Mouse (Mus musculus) stomach, embryonic 16.5 days (tissue): ENCODE results near the gene Ergic1. TPM values are rescaled to one million over a fixed set of nuclear protein-coding genes. Genes with fewer than 3 reads are reported as not detected.

Experiments
- ATAC-seq: fragments of 200-750 bp; cut with Nextera tagmentation; 2 replicates; pipeline ENCODE4 v1.8.0; 2017; ENCODE audit warnings: moderate number of reproducible peaks, moderate TSS enrichment; ENCODE audit not compliant: insufficient read depth, low FRiP score
- H3K27ac ChIP-seq: fragments of 300-500 bp; sonication (generic); 2 replicates; pipeline ENCODE4 v1.5.1; 2014; ENCODE audit warnings: low read length
- H3K27me3 ChIP-seq: fragments of 300-500 bp; sonication (generic); 2 replicates; pipeline ENCODE4 v1.6.1; 2014; ENCODE audit warnings: low read length, control low read depth, mixed read lengths; ENCODE audit not compliant: control insufficient read depth, insufficient read depth
- H3K36me3 ChIP-seq: fragments of 300-500 bp; sonication (generic); 2 replicates; pipeline ENCODE4 v1.6.1; 2014; ENCODE audit warnings: low read length; ENCODE audit not compliant: control insufficient read depth, insufficient read depth
- H3K4me1 ChIP-seq: fragments of 300-500 bp; sonication (generic); 2 replicates; pipeline ENCODE4 v1.6.1; 2014; ENCODE audit warnings: low read length, control low read depth, mixed read lengths; ENCODE audit not compliant: control insufficient read depth, insufficient read depth
- H3K4me2 ChIP-seq: fragments of 300-500 bp; sonication (generic); 2 replicates; pipeline ENCODE4 v1.6.1; 2014; ENCODE audit warnings: low read depth, low read length, mixed read lengths
- H3K4me3 ChIP-seq: fragments of 300-500 bp; sonication (generic); replicated peaks from 2 replicates; pipeline ENCODE4 v1.5.1; 2014; ENCODE audit warnings: mild to moderate bottlenecking, low read length
- H3K9ac ChIP-seq: fragments of 300-500 bp; sonication (generic); 2 replicates; pipeline ENCODE4 v1.6.1; 2014; ENCODE audit warnings: low read length
- H3K9me3 ChIP-seq: fragments of 300-500 bp; sonication (generic); replicated peaks from 2 replicates; pipeline ENCODE4 v1.6.1; 2016; ENCODE audit warnings: low read length, control low read depth; ENCODE audit not compliant: control insufficient read depth
- WGBS: fragments of 180-500 bp; shearing (Covaris S2); extraction: QIAGEN DNeasy Blood & Tissue Kit; methylation state at CpG from one replicate; pipeline ENCODE4 v1.1.7; 2014; 5-methylcytosine and 5-hydroxymethylcytosine counted together
- polyA plus RNA-seq: library from polyadenylated mRNA; unstranded; fragments of >200 nt; fragmentation: Nextera tagmentation; extraction: Ambion mirVana; gene quantifications from 2 replicates; pipeline ENCODE4 v1.2.1, GENCODE M21; 2015

The Ergic1 gene
- polyA plus RNA-seq, 1 experiment from 2014 or later: 111 TPM

DNA sequence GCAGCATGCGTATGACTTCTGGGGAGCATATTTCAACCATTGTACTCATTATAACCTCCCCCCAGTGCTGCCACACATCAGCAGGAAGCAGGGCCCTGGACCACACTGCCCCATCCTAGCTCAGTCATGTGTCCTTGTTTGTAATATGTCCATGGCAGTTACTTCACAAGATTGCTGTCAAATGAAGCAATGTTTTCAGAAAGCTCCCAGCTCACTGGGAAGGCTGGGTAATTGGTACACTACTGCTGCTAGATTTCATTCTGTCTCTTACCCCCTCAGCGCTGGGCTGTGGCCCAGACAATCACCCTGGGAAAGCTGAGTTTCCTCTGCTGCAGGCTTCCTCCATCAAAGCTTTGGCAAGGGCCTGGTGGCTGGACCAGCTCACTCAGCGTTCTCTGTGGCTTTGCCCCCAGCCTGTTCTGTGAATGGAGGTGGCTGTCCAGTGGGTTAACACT is 79.0 kb downstream of the Ergic1 start:
- WGBS: 93% methylated on average over 3 of the region's 3 CpGs
- no peak for ATAC-seq
- Histone ChIP-seq H3K9ac (no peak overlapping the region), H3K4me1 (no peaks in the 10 kb centered on the region), H3K36me3 (peaks cover 28% of the 10 kb centered on the region), H3K27me3 (no peaks in the 10 kb centered on the region), H3K27ac (no peak overlapping the region), H3K4me3 (no peak overlapping the region), H3K9me3 (no peaks in the 10 kb centered on the region), H3K4me2 (no peak overlapping the region)

DNA sequence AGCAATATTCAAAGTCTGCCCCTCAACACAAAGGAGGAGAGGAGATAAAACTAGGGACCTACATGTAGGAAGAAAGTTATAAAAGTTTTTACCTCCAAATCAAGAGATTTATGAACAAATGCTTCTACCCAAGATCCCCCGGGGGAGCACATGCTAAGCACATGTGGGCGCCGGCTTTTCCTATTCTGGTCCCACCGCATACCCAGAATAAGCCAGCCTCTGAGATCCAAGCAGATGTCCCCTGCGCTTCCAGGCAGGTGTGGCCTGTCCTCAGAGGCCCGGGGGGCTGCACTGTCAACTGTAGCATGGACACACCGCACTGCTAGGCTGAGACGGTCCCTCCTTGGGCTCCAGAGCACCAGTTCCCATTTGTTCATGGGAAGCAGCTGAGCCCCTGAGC is 82.2 kb downstream of the Ergic1 start:
- no peak overlapping the region for H3K27ac ChIP-seq
- WGBS: 97% methylated on average over 8 of the region's 8 CpGs
- H3K36me3 ChIP-seq: peaks cover 22% of the 10 kb centered on the region
- no peaks in the 10 kb centered on the region for H3K4me1 ChIP-seq
- no peak overlapping the region for H3K9ac ChIP-seq
- H3K4me3 ChIP-seq: no peak overlapping the region
- no peaks in the 10 kb centered on the region for H3K9me3 ChIP-seq
- H3K4me2 ChIP-seq: no peak overlapping the region
- H3K27me3 ChIP-seq: no peaks in the 10 kb centered on the region
- ATAC-seq: no peak

DNA sequence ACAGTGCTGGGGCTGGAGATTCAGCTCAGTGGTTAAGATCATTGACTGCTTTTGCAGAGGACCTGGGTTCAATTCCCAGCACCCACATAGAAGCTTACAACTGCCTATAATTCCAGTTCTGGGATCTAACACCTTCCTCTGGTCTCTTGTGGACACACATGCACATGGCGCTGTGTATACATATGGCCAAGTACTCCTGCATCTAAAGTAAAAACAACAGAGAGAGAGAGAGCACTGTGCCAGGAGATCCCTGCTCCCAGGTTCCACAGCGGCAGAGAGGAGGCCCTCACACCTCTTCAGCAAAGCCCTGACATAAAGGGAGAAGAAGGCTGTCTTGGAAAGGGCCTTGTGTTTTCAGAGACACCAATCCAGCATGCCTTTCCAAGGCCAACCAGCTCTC is 82.7 kb downstream of the Ergic1 start:
- no peak for ATAC-seq
- H3K27ac ChIP-seq: no peak overlapping the region
- peaks cover 22% of the 10 kb centered on the region for H3K36me3 ChIP-seq
- 94% methylated on average over 2 of the region's 2 CpGs for WGBS
- H3K4me3 ChIP-seq: no peak overlapping the region
- H3K27me3 ChIP-seq: no peaks in the 10 kb centered on the region
- no peak overlapping the region for H3K4me2 ChIP-seq
- no peaks in the 10 kb centered on the region for H3K9me3 ChIP-seq
- H3K9ac ChIP-seq: no peak overlapping the region
- H3K4me1 ChIP-seq: no peaks in the 10 kb centered on the region

DNA sequence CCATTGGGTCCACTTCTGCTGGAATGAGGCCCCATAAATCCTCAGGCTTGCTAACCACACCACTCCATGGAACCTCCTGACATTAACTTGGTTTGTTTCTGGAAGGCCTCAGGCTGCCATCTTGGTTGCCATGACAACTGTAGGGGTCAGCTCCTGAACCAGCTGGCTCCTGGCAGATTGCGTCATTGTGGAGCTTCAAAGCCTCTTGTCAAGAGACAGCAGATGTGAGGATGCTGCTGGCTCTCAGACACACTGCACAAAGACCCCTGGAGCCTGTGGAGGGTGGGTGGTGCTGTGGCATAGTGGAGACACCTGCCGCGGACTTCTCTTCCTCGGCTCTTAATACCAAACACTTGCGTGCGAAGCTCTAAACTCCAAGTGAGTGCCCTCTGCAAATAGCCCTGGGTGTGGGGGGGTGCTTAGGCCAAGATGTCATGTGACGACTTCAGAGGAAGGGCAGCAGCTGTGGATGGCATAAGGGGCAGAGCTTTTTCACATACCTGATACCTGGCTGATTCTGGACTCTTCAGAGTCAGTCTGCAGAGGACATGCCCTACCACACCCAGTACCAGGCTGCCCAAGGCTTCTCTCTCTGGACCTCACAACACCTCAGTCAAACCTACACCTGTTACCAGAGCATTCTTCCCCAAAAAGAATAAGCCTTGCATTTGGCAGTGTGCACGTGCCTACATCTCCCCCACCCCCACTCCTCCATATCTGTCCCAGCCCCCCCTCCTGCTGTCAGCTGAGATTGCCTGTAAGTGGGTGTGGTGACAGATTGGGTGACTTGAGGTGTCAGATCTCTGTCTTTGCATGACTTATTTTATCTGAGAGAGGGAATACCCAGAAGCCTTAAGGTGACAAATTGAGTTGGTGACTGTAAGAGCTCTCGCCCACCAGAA is 83.5 kb downstream of the Ergic1 start:
- Histone ChIP-seq H3K4me1 (no peaks in the 10 kb centered on the region), H3K4me3 (no peak overlapping the region), H3K27ac (no peak overlapping the region), H3K9me3 (no peaks in the 10 kb centered on the region), H3K4me2 (no peak overlapping the region), H3K27me3 (no peaks in the 10 kb centered on the region), H3K36me3 (peaks cover 22% of the 10 kb centered on the region), H3K9ac (no peak overlapping the region)
- ATAC-seq: no peak
- WGBS: 80% methylated on average over 9 of the region's 9 CpGs

DNA sequence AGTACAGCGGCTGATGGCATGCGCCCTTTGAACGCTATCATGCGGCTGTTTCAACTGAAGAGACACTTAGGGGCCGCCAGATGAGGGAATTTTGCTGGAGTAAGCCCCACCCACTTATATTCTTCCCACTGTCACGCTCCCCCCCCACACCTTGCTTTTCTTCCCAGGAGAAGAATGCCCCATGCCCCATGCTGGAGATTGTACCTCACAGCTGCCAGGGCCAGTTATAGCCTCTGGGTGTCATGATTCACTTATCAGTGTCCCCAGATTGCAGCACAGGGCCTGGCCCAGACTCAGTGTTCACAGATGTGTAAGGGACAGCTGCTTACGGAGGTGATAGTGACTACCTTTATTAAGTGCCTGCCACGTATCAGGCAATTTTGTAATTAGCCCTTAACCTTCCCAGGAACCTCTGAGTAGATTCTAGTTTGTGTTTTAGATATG is 84.1 kb downstream of the Ergic1 start:
- no peak overlapping the region for H3K9ac ChIP-seq
- no peaks in the 10 kb centered on the region for H3K9me3 ChIP-seq
- H3K27ac ChIP-seq: no peak overlapping the region
- no peak overlapping the region for H3K4me2 ChIP-seq
- peaks cover 18% of the 10 kb centered on the region for H3K36me3 ChIP-seq
- ATAC-seq: no peak
- no peak overlapping the region for H3K4me3 ChIP-seq
- 90% methylated on average over 8 of the region's 8 CpGs for WGBS
- no peaks in the 10 kb centered on the region for H3K27me3 ChIP-seq
- H3K4me1 ChIP-seq: no peaks in the 10 kb centered on the region

DNA sequence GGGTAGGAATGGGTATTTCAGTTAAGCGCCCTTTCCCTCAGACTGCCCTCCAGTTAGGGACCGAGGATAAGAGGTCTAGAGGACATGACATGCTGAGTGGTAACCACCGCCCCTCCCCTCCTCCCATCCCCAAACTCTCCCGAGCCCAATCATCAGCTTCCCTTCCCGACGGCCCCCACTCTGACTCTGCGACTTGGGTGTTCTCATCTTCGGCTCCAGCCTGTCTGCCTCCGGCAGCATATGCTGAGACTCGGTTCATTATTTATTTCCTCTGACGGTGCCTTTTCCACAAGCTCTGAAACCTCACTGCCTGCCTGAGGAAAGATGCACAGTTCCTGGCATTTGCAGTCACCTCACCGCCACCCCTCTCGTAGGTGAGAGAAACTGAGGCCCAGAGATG is 86.0 kb downstream of the Ergic1 start:
- ATAC-seq: peak; percentile 18; the same call in 1 of the 2 replicates
- H3K4me1 ChIP-seq: no peaks in the 10 kb centered on the region
- peak overlapping the region; percentile 25; the same call in 1 of the 2 replicates for H3K27ac ChIP-seq
- no peaks in the 10 kb centered on the region for H3K9me3 ChIP-seq
- H3K36me3 ChIP-seq: peaks cover 8% of the 10 kb centered on the region; the same call in 1 of the 2 replicates
- no peaks in the 10 kb centered on the region for H3K27me3 ChIP-seq
- 57% methylated on average over 13 of the region's 13 CpGs for WGBS
- H3K4me3 ChIP-seq: no peak overlapping the region
- no peak overlapping the region for H3K9ac ChIP-seq
- no peak overlapping the region for H3K4me2 ChIP-seq

DNA sequence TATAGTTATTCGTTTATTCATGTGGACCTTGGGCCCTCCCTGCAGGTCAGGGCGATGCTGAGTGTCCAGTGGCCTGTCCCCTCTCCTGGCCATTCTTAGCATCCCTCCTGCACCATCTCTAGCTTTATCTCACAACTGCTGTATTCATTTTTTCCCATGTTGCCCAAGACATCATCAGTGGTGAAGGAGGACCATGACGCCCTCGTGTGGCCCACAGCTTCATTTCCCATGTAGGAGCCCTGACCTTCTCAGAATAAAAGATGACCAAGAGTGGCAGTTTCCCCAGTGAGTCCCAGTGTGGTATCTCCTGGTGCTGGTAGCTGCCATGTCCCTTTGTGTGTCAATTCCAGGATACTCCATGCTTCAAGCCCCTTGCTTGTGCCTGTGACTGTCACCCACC is 88.3 kb downstream of the Ergic1 start:
- 87% methylated on average over 4 of the region's 4 CpGs for WGBS
- no peaks in the 10 kb centered on the region for H3K9me3 ChIP-seq
- H3K4me1 ChIP-seq: no peaks in the 10 kb centered on the region
- H3K9ac ChIP-seq: no peak overlapping the region
- H3K27ac ChIP-seq: no peak overlapping the region
- H3K4me2 ChIP-seq: no peak overlapping the region
- no peak overlapping the region for H3K4me3 ChIP-seq
- no peaks in the 10 kb centered on the region for H3K27me3 ChIP-seq
- H3K36me3 ChIP-seq: peaks cover 6% of the 10 kb centered on the region
- ATAC-seq: no peak

DNA sequence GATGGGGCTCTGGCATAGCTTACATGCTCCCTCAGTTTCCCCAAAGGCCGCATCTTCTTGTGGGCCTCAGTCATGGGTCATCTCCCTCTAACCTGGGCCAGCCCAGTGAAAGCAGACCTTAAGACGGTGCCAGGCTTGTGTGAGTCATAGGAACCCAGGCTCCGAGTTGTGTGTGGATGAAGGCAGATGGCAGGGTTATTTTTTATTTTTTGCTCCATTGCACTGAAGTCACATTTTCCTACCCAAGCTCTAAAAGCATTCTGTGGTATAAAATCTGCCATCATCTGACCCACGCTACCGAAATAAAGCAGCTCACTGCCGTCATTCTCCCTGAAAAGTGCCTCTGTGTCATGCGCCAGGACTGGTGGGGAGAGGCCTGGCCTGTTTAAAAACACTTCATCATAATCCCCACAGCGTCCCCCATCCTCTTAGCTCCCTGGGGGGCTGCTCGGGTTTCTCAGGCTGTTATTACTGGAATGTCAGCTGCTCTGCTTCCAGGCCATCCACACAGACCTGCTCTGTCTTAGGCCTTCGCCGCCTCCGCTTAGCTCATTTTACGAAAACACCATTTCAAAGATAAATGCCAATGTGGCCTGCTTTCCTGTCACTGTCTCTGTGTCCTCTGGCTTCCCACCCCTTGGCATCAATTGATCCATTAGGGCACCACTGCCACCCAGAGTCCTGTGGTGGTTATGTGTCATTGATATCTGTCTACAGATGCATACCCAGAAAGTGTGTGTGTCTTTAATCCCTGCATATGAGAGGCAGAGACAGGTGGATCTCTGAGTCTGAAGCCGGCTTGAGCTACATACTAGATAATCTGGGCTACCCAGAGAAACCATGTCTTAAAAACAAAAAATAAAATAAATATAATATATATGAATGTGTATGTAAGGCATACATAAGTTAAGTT is 89.4 kb downstream of the Ergic1 start:
- H3K36me3 ChIP-seq: peaks cover 13% of the 10 kb centered on the region
- 73% methylated on average over 14 of the region's 14 CpGs for WGBS
- no peaks in the 10 kb centered on the region for H3K9me3 ChIP-seq
- no peak for ATAC-seq
- H3K4me2 ChIP-seq: no peak overlapping the region
- no peaks in the 10 kb centered on the region for H3K27me3 ChIP-seq
- H3K9ac ChIP-seq: no peak overlapping the region
- no peaks in the 10 kb centered on the region for H3K4me1 ChIP-seq
- H3K4me3 ChIP-seq: no peak overlapping the region
- no peak overlapping the region for H3K27ac ChIP-seq
